Mouse (Mus musculus): ENCODE measurements around the gene Max. TPM values are rescaled to one million over a fixed set of nuclear protein-coding genes. Genes with fewer than 3 reads are reported as not detected.

Gene Max
- polyA plus RNA-seq, 1 experiment = 101 TPM

DNA sequence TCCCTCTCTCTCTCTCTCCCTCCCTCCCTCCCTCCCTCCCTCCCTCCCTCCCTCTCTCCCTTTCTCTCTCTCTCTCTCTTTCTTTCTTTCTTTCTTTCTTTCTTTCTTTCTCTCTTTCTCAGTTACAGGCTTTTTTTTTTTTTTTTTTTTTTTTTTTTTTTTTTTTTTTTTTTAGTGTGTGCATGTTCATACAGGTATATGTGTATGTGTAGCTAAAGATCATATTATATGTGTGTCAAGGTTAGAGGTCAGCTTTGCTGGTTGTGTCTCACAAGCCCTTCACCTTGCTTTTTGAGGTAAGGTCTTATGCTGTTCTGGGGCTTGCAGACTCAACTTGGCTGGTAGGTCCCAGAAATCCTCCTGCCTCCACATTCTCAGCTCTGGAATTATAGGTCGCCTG is 39.3 kb upstream of the Max start:
- H3K4me1 ChIP-seq (ENCODE audit: control insufficient read depth, insufficient read depth, low read length) = no peaks in the 10 kb centered on the region
- H3K27me3 ChIP-seq (ENCODE audit: control insufficient read depth, insufficient read depth, low read length, poor library complexity, severe bottlenecking) = no peaks in the 10 kb centered on the region
- no peaks in the 10 kb centered on the region for H3K9me3 ChIP-seq (replicated peaks; ENCODE audit: control insufficient read depth, insufficient read depth, low read length, poor library complexity, severe bottlenecking)
- TF ChIP-seq POLR2A (IDR thresholded peaks at IDR 0.05; ENCODE audit: insufficient read depth, low read length) (no peak), EP300 (IDR thresholded peaks at IDR 0.05; ENCODE audit: insufficient read depth, low read depth, low read length) (no peak)
- no peaks in the 10 kb centered on the region for H3K36me3 ChIP-seq (ENCODE audit: control insufficient read depth, insufficient read depth, low read length, poor library complexity, severe bottlenecking)
- H3K9ac ChIP-seq (ENCODE audit: low read depth, poor library complexity, severe bottlenecking) = no peak overlapping the region
- no peak overlapping the region for H3K4me3 ChIP-seq (ENCODE audit: low read depth, low read length)
- no peak overlapping the region for H3K27ac ChIP-seq (ENCODE audit: insufficient read depth, low read length)

DNA sequence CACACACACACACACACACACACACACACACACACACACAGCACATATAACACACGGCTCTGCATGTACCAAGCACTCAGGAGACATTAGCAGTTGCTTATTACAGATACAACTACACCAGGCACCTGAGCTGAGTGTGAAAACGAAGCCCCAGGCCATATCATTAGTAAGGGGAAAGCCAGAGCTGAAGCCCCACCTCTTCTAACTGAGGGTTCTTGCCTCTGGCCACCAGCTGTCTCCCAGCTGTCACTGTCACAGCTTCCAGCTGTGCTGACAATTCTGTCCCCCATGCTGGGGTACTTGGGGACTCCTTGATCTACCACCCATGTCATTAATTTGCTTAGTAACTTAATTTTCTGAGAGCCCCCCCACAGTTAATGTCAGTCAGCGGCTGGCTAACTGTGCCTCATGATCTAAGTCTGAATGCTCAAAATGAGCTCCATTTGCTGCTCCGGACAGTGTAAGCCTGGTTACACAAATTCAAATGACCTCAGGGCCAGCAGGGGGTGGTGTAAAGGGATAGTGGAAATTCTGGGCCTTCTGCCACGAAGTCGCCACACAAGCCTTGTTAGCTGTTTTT is 38.8 kb upstream of the Max start:
- no peaks in the 10 kb centered on the region for H3K36me3 ChIP-seq (ENCODE audit: control insufficient read depth, insufficient read depth, low read length, poor library complexity, severe bottlenecking)
- H3K9me3 ChIP-seq (replicated peaks; ENCODE audit: control insufficient read depth, insufficient read depth, low read length, poor library complexity, severe bottlenecking) = no peaks in the 10 kb centered on the region
- TF ChIP-seq CTCF (IDR thresholded peaks at IDR 0.05; ENCODE audit: low read depth, low read length) (no peak), POLR2A (IDR thresholded peaks at IDR 0.05; ENCODE audit: insufficient read depth, low read length) (no peak), EP300 (IDR thresholded peaks at IDR 0.05; ENCODE audit: insufficient read depth, low read depth, low read length) (no peak)
- no peaks in the 10 kb centered on the region for H3K4me1 ChIP-seq (ENCODE audit: control insufficient read depth, insufficient read depth, low read length)
- H3K9ac ChIP-seq (ENCODE audit: low read depth, poor library complexity, severe bottlenecking) = no peak overlapping the region
- no peak overlapping the region for H3K4me3 ChIP-seq (ENCODE audit: low read depth, low read length)
- H3K27me3 ChIP-seq (ENCODE audit: control insufficient read depth, insufficient read depth, low read length, poor library complexity, severe bottlenecking) = no peaks in the 10 kb centered on the region
- H3K27ac ChIP-seq (ENCODE audit: insufficient read depth, low read length) = no peak overlapping the region

DNA sequence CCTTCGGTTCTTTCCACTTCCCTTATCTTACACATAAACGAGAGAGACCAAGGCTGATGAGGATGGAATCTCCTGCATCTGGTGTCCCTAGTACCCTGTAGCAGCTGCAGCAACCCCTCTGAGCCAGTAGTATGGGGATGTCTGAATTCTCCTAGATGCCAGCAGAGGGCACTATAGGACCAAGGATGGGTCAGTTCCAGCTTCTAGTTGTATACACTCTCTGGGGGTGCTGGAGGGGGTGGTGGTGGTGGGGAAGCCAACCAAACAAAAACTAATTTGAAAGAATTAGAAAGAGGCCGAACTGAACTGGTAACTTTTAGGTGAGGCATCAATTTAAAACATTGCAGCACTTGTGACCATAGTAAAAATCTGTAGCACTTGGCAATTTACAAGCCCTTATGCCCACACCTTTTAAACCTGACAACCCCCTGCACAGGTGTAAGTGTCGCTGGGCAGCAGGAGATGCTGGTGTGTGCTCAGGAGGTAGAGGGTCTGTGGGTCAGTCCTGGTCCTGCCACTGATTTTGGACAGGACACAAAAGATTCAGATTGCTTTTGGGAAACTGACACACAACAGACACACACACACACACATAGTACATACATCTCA is 38.2 kb upstream of the Max start:
- H3K9ac ChIP-seq (ENCODE audit: low read depth, poor library complexity, severe bottlenecking) = no peak overlapping the region
- H3K4me3 ChIP-seq (ENCODE audit: low read depth, low read length) = no peak overlapping the region
- H3K36me3 ChIP-seq (ENCODE audit: control insufficient read depth, insufficient read depth, low read length, poor library complexity, severe bottlenecking) = no peaks in the 10 kb centered on the region
- no peaks in the 10 kb centered on the region for H3K27me3 ChIP-seq (ENCODE audit: control insufficient read depth, insufficient read depth, low read length, poor library complexity, severe bottlenecking)
- H3K9me3 ChIP-seq (replicated peaks; ENCODE audit: control insufficient read depth, insufficient read depth, low read length, poor library complexity, severe bottlenecking) = no peaks in the 10 kb centered on the region
- TF ChIP-seq POLR2A (IDR thresholded peaks at IDR 0.05; ENCODE audit: insufficient read depth, low read length) (no peak), EP300 (IDR thresholded peaks at IDR 0.05; ENCODE audit: insufficient read depth, low read depth, low read length) (no peak), CTCF (IDR thresholded peaks at IDR 0.05; ENCODE audit: low read depth, low read length) (peak; percentile 67)
- no peaks in the 10 kb centered on the region for H3K4me1 ChIP-seq (ENCODE audit: control insufficient read depth, insufficient read depth, low read length)
- H3K27ac ChIP-seq (ENCODE audit: insufficient read depth, low read length) = no peak overlapping the region

DNA sequence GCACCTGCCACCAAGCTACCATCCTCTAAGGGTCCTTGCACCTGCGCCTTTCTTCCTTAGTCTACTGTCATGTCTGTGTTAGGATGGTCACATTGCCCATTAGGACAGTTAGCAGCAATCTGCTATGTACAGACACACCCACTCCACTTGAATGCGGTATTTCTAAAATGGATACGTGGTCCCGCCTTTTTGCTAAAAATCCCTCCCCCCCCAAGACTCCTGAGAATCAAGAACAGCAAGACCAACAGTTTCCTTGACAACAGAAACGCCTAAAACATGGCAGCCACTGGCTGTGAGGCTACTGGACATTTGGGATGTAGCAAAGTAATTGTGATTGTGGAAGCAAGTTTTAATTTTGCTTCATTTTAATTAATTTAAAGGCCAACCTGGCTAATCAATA is 32.8 kb upstream of the Max start:
- Histone ChIP-seq H3K36me3 (ENCODE audit: control insufficient read depth, insufficient read depth, low read length, poor library complexity, severe bottlenecking) (no peaks in the 10 kb centered on the region), H3K4me1 (ENCODE audit: control insufficient read depth, insufficient read depth, low read length) (no peaks in the 10 kb centered on the region), H3K4me3 (ENCODE audit: low read depth, low read length) (no peak overlapping the region), H3K27me3 (ENCODE audit: control insufficient read depth, insufficient read depth, low read length, poor library complexity, severe bottlenecking) (no peaks in the 10 kb centered on the region), H3K27ac (ENCODE audit: insufficient read depth, low read length) (no peak overlapping the region), H3K9me3 (replicated peaks; ENCODE audit: control insufficient read depth, insufficient read depth, low read length, poor library complexity, severe bottlenecking) (no peaks in the 10 kb centered on the region), H3K9ac (ENCODE audit: low read depth, poor library complexity, severe bottlenecking) (no peak overlapping the region)
- TF ChIP-seq CTCF (IDR thresholded peaks at IDR 0.05; ENCODE audit: low read depth, low read length) (no peak), EP300 (IDR thresholded peaks at IDR 0.05; ENCODE audit: insufficient read depth, low read depth, low read length) (no peak), POLR2A (IDR thresholded peaks at IDR 0.05; ENCODE audit: insufficient read depth, low read length) (no peak)

DNA sequence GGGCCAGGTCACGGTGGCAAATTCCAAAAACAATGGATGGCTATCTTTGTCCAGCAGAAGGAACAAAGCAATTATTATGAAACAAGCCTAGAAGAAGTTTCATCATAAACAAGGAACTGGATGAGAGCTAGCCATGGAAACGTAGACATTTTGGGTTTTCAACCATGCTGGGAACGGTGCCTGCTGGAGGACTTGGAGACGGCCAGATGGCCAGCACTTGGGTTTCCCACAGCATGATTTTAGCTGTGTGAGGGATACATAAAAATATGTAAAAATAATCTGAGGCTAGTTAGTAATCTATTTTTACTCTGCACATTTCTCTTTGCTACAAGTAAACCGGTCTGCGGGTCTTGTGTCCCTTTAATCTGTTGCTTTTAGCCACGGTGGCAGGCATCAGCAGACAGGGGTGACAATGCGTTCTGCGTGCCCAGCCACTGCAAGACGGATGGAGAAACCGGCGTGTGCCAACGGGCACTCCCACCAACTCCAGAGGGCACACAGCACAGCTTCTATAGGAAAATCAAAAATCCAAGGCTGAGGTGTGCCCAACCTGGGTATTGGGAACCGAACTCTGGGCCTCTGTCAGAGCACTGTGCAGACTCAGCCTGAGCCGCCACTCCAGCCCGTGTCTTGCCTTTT is 31.0 kb upstream of the Max start:
- Histone ChIP-seq H3K27ac (ENCODE audit: insufficient read depth, low read length) (no peak overlapping the region), H3K36me3 (ENCODE audit: control insufficient read depth, insufficient read depth, low read length, poor library complexity, severe bottlenecking) (no peaks in the 10 kb centered on the region), H3K4me3 (ENCODE audit: low read depth, low read length) (no peak overlapping the region), H3K9ac (ENCODE audit: low read depth, poor library complexity, severe bottlenecking) (no peak overlapping the region), H3K4me1 (ENCODE audit: control insufficient read depth, insufficient read depth, low read length) (no peaks in the 10 kb centered on the region), H3K9me3 (replicated peaks; ENCODE audit: control insufficient read depth, insufficient read depth, low read length, poor library complexity, severe bottlenecking) (no peaks in the 10 kb centered on the region), H3K27me3 (ENCODE audit: control insufficient read depth, insufficient read depth, low read length, poor library complexity, severe bottlenecking) (no peaks in the 10 kb centered on the region)
- TF ChIP-seq EP300 (IDR thresholded peaks at IDR 0.05; ENCODE audit: insufficient read depth, low read depth, low read length) (no peak), POLR2A (IDR thresholded peaks at IDR 0.05; ENCODE audit: insufficient read depth, low read length) (no peak)

DNA sequence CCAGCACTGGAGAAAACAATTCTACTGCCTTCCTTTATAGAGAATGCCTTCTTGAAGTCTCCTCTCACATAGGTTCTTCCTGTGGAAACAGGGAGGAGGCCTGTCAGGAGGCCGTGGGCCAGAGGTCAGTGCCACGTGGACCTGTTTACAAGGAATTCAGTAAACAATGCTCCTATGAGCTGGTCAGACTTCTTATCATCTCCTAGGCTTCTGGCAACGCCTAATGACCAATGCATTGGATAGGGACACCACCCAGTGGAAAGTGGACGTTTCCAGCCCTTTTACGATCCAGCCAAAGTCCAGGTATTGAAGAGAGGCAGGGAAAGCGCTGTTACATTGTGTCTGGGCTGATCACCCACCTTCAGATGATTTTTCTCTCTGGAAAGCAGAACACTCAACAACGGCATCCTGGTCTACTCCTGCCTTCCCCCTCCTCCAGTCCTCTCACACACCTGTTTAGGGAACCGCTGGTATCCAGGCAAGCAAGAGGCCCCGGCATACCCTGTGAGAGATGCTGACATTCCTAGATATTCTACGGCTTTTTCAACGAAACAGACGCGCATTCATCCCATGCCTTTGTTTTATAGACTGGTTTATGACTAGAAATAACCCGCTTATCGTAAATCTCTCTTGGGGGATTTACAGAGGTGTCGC is 20.9 kb upstream of the Max start:
- Histone ChIP-seq H3K27ac (ENCODE audit: insufficient read depth, low read length) (no peak overlapping the region), H3K4me1 (ENCODE audit: control insufficient read depth, insufficient read depth, low read length) (no peaks in the 10 kb centered on the region), H3K9me3 (replicated peaks; ENCODE audit: control insufficient read depth, insufficient read depth, low read length, poor library complexity, severe bottlenecking) (no peaks in the 10 kb centered on the region), H3K36me3 (ENCODE audit: control insufficient read depth, insufficient read depth, low read length, poor library complexity, severe bottlenecking) (no peaks in the 10 kb centered on the region), H3K27me3 (ENCODE audit: control insufficient read depth, insufficient read depth, low read length, poor library complexity, severe bottlenecking) (no peaks in the 10 kb centered on the region), H3K4me3 (ENCODE audit: low read depth, low read length) (no peak overlapping the region), H3K9ac (ENCODE audit: low read depth, poor library complexity, severe bottlenecking) (no peak overlapping the region)
- TF ChIP-seq CTCF (IDR thresholded peaks at IDR 0.05; ENCODE audit: low read depth, low read length) (no peak), EP300 (IDR thresholded peaks at IDR 0.05; ENCODE audit: insufficient read depth, low read depth, low read length) (no peak), POLR2A (IDR thresholded peaks at IDR 0.05; ENCODE audit: insufficient read depth, low read length) (no peak)

All from ES-Bruce4 (cell line).